In the genomic region with DNA sequence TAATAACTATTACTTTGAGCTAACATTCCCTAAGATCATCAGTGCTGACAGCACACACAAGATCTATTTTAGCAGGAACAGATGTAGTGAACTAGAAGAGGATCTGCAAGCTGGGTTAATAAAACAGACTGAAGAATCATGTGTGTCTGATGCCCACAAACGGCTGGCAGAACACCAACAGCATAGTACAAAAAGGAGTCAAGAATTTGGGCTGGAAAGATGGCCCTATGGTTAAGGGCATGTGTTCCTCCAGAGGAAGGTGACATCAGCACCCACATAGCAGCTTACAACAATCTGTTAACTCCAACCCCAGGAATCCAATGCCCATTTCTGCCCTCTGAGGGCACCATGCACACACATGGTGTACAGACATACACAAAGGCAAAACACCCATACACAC, we compare ENCODE assay signal across 15 mouse cellular contexts. TPM values are rescaled to one million over a fixed set of nuclear protein-coding genes. Genes with fewer than 3 reads are reported as not detected.
A peak's percentile ranks its signal among the peaks of the same experiment; 100 is the strongest.
DNase-seq lines count a peak whose midpoint lies in the region; TF ChIP-seq lines count a peak whose summit lies in the region.
"Had no signal": no experiment of that assay in that cellular context is flagged by ENCODE, and none has a peak within 500 bp of the region (broad histone marks: within the 10 kb centered on the region; RNA-seq: fewer than 3 reads in every experiment).

No protein-coding gene starts in this region.

- no peak overlapping the region for H3K9ac ChIP-seq in heart, adult 2 months (ENCODE audit: low read depth, low read length)
- H3K9ac ChIP-seq: heart, embryonic 15.5 days; hindbrain, embryonic 12.5 days; limb, embryonic 12.5 days; liver, embryonic 14.5 days had no signal

- no peak for TF ChIP-seq POLR2A in heart, adult 2 months (IDR thresholded peaks at IDR 0.05; ENCODE audit: insufficient read depth, low read depth, low read length)

- TF ChIP-seq EP300 in heart, adult 2 months (IDR thresholded peaks at IDR 0.05; ENCODE audit: insufficient read depth, low read depth, low read length): no peak

- no peaks in the 10 kb centered on the region for H3K4me1 ChIP-seq in heart, adult 2 months (ENCODE audit: control insufficient read depth, insufficient read depth, low read length)
- H3K4me1 ChIP-seq: heart, embryonic 15.5 days; hindbrain, embryonic 12.5 days; limb, embryonic 12.5 days had no signal

- 0 out of 2 replicates have a peak overlapping the region, but pooled peaks have one; percentile 7 for H3K27ac ChIP-seq in heart, adult 2 months
- H3K27ac ChIP-seq: heart, embryonic 15.5 days; hindbrain, embryonic 12.5 days; limb, embryonic 12.5 days; liver, embryonic 14.5 days had no signal

- H3K79me2 ChIP-seq in heart, adult 2 months (replicated peaks; ENCODE audit: control insufficient read depth, insufficient read depth, low read length): no peaks in the 10 kb centered on the region

- TF ChIP-seq CTCF in heart, adult 2 months (IDR thresholded peaks at IDR 0.05): no peak

- 92% methylated on average over 1 of the region's 1 CpGs for WGBS in heart, adult 2 months

- intact Hi-C loops in heart, adult 2 months (cut with DNase I): no loop called here
- intact Hi-C loops in left cerebral cortex, postnatal 14 days (cut with DNase I): no loop called here

- H3K27me3 ChIP-seq in heart, adult 2 months (ENCODE audit: control insufficient read depth, insufficient read depth, low read length): no peaks in the 10 kb centered on the region
- H3K27me3 ChIP-seq: heart, embryonic 15.5 days; hindbrain, embryonic 12.5 days; limb, embryonic 12.5 days had no signal

- no peak for DNase-seq in heart, adult 2 months
- no peak for DNase-seq in heart, postnatal 4 days
- DNase-seq in layer of hippocampus, adult 11-12 months (ENCODE audit: low spot score): peak; percentile 75
- peak; percentile 36 for DNase-seq in layer of hippocampus, adult 9-10 months (ENCODE audit: low spot score)
- DNase-seq in left cerebral cortex, postnatal 14 days (ENCODE audit: low spot score in 2 of 2): peak; percentile 59 to 69
- DNase-seq in cerebellum, adult 18-20 months: no peak
- no peak for DNase-seq in urinary bladder, postnatal 36 days (ENCODE audit: low spot score in 2 of 2)
- DNase-seq: kidney, adult 8-10 months; kidney, postnatal 36 days; thymus, postnatal 25 days had no signal

- no peak overlapping the region for H3K4me3 ChIP-seq in heart, adult 2 months
- H3K4me3 ChIP-seq: erythroblast, embryonic 14.5 days; heart, embryonic 15.5 days; hindbrain, embryonic 12.5 days; limb, embryonic 12.5 days had no signal

- no peaks in the 10 kb centered on the region; the same call in 1 of the 2 replicates for H3K36me3 ChIP-seq in heart, adult 2 months (ENCODE audit: control insufficient read depth, insufficient read depth, low read length)

RNA-seq across cellular contexts. Expression of a gene that starts 20.7 kb away (rescaled TPM):
- 1 to 10 TPM; 6.7 to 7.6 TPM for total RNA-seq in heart, adult 2 months (2021)
- 1.8 and 2.8 TPM in 2 replicates for polyA plus RNA-seq in heart, adult 2 months (2012; rRNA removed)
- 1 to 10 TPM; 6.6 to 6.9 TPM for total RNA-seq in heart, postnatal 4 days (2021)
- total RNA-seq in left cerebral cortex, postnatal 14 days (2021): 10 to 100 TPM; 12.0 to 12.1 TPM

RNA-seq across cellular contexts. Expression of a gene that starts 38.1 kb away (rescaled TPM):
- total RNA-seq in heart, adult 2 months (2021): 1 to 10 TPM; 6.8 to 7.0 TPM
- polyA plus RNA-seq in heart, adult 2 months (2012; rRNA removed): 1.5 and 3.1 TPM in 2 replicates
- 1 to 10 TPM; 6.1 TPM for total RNA-seq in heart, postnatal 4 days (2021)
- total RNA-seq in left cerebral cortex, postnatal 14 days (2021): 10 to 100 TPM; 11.2 to 12.4 TPM

Comparison
In these comparisons a context has a peak if more than half of its experiments do, and no peak if none do; other contexts are left out.
1. DNase-seq: peak in layer of hippocampus, adult 11-12 months (single experiment), layer of hippocampus, adult 9-10 months (single experiment) and left cerebral cortex, postnatal 14 days (2 of 2); none in heart, adult 2 months (0 of 2), heart, postnatal 4 days (single experiment), cerebellum, adult 18-20 months (0 of 2) and urinary bladder, postnatal 36 days (0 of 2).